Mouse (Mus musculus) olfactory bulb, adult 2 months (tissue): ENCODE measurements around the gene Gm42372. TPM values are rescaled to one million over a fixed set of nuclear protein-coding genes. Genes with fewer than 3 reads are reported as not detected.
A peak's percentile ranks its signal among the peaks of the same experiment; 100 is the strongest.

Experiments used
- H3K27ac ChIP-seq: fragments of 200-500 bp; 2 replicates; pipeline ENCODE4 v1.5.1; 2012; ENCODE audit warnings: low read depth, low read length; ENCODE audit not compliant: insufficient read depth
- H3K4me1 ChIP-seq: fragments of 200-500 bp; 2 replicates; pipeline ENCODE4 v1.6.1; 2012; ENCODE audit warnings: low read length; ENCODE audit not compliant: control insufficient read depth, insufficient read depth
- H3K4me3 ChIP-seq: fragments of 200-500 bp; 2 replicates; pipeline ENCODE4 v1.5.1; 2012; ENCODE audit warnings: mild to moderate bottlenecking, low read depth, low read length, moderate library complexity; ENCODE audit not compliant: insufficient read depth
- CTCF ChIP-seq: fragments of 200-500 bp; IDR thresholded peaks from 2 replicates; pipeline ENCODE4 v1.5.1; 2012; ENCODE audit warnings: low read depth, mild to moderate bottlenecking, low read length, moderate library complexity; ENCODE audit not compliant: insufficient read depth
- POLR2A ChIP-seq: fragments of 200-500 bp; IDR thresholded peaks from 2 replicates; pipeline ENCODE4 v1.6.1; 2012; ENCODE audit warnings: mild to moderate bottlenecking, low read depth, low read length, moderate library complexity; ENCODE audit not compliant: insufficient read depth
- WGBS: fragments of 180-500 bp; shearing (Covaris S2); methylation state at CpG from one replicate; pipeline ENCODE4 v1.1.7; 2018; 5-methylcytosine and 5-hydroxymethylcytosine counted together
- polyA plus RNA-seq: library from polyadenylated mRNA; stranded (reverse); fragments of >200 nt; gene quantifications from 2 replicates; pipeline ENCODE4 v1.2.4, GENCODE M21; 2012; ENCODE audit warnings: low replicate concordance; ENCODE audit not compliant: missing spikeins, insufficient read depth, insufficient read length

The Gm42372 gene
- polyA plus RNA-seq, 1 experiment = not detected

DNA sequence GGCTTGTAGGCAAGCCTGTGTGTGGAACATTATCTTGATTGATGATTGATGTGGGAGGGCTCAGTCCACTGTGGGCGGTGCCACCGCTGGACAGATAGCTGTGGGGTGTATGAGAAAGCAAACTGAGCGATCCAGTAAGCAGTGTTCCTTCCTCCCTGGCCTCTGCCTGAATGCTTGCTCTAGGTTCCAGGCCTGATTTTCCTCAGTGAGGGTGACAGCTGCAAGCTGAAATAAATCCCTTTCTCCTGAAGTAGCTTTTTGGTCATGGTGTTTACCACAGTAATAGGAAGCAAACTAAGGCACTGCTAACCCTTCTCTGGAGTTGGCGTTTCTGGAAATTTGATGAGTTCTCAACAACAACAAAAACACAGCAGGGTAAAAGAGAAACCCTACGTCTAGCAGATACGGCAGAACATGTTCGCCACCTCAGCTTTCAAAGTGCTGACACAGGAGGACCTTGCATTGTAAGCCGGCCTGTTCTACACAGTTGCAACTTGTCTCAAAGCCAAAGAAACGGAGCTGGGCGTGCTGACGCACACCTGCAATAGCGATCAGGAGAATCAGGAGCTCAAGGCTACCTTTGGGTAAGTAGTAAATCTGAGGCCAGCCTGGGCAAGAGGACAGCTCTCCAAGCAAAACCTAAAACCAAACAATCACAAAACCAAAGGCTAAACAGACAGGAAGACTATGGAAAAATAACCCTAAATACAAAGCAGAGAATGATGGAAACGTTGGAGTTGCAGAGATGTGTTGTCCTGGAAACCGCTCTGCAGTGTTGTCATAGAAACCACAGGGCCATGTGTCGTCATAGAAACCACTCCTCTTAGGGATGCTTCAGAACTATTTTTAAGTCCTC lies 26.2 kb upstream of the Gm42372 start:
- TF ChIP-seq POLR2A (no peak), CTCF (no peak)
- peak overlapping the region; percentile 95 for H3K27ac ChIP-seq
- H3K4me1 ChIP-seq = peaks cover 39% of the 10 kb centered on the region
- H3K4me3 ChIP-seq = no peak overlapping the region
- 27% methylated on average over 15 of the region's 15 CpGs for WGBS

DNA sequence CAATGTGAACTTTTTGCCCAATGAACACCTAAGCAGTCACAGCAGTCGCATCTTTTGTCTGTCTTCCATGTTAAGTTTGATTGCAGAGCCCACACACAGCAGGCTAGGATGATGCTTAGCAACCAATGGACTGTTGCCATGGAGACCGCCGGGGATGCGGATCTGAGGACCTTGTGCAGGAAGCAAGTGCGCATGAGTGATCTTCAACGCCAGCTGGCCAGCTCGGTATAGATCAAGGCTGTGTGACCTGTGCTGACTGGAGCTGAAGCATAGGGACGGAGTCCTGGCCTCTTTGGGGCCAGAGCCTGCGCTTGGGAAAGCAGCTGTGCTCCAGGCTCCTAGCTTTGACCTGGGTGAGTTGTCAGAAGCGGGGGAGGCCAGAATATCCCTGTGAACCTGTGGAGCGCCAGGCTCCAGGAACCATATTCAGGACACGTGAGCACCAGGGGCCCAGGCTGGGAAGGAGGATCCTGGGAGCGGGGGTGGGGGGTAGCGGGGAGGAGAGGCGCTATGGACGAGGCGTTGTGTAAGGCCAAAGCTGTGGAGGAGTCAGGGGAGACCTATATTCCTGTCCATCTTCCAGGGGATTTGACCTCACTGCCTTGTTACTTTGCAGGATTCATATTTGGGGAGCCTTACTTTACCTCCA lies 23.2 kb upstream of the Gm42372 start, which contains the start of gene Pnmal1:
Gene Pnmal1, plus strand, starts transcription at position 141 of the 649 bp plus-strand sequence.
- peak within 1 kb of the TSS; percentile 91 for H3K27ac ChIP-seq
- peaks cover 49% of the 10 kb centered on the region for H3K4me1 ChIP-seq
- H3K4me3 ChIP-seq = peak within 1 kb of the TSS; percentile 66
- no peak for TF ChIP-seq CTCF
- TF ChIP-seq POLR2A = peak; percentile 38; the same call in 1 of the 2 replicates
- 11% methylated on average over 17 of the region's 17 CpGs for WGBS

DNA sequence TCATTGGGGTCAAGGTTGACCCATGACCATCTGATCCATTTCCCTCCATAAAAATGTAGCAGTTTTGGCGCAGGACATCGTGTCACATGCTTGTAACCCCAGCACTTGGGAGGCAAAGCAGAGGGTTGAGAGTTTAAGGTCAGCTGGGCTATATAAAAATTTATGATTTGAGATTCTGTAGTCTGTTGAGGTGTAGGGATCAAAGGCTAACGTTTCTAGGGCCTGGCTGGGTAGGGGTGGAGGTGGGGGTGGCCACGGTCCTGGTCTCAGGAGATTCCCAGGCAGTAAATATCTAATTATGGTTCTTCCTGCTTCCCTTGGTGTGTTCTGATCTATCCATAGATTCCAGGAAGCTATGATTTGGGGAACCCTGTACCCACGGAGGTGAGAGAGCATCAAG lies 21.2 kb upstream of the Gm42372 start:
- peaks cover 42% of the 10 kb centered on the region for H3K4me1 ChIP-seq
- no peak overlapping the region for H3K27ac ChIP-seq
- WGBS = 73% methylated on average over 5 of the region's 5 CpGs
- no peak for TF ChIP-seq POLR2A
- no peak for TF ChIP-seq CTCF
- H3K4me3 ChIP-seq = peak overlapping the region; percentile 66; the same call in 1 of the 2 replicates

DNA sequence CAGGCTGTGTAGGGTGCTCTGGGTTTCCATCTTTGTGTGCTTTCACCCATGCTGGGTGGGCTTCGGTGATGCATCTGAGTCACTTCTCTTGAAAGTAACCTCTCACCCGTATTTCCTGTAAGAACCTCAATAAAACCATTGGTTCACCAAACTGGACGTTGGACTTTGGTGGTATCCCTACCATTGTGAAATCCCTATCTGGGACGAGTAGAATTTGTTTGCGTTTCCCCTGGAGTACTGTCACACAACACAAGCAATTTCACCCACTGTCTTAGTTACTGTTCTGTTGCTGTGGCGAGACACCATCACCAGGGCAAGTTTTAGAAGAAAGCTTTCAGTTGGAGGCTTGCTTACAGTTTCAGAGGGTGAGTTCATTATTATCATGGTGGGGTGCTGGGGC lies 14.5 kb upstream of the Gm42372 start:
- Histone ChIP-seq H3K4me1 (no peaks in the 10 kb centered on the region), H3K27ac (no peak overlapping the region), H3K4me3 (no peak overlapping the region)
- no peak for TF ChIP-seq POLR2A
- no peak for TF ChIP-seq CTCF
- 82% methylated on average over 6 of the region's 6 CpGs for WGBS

DNA sequence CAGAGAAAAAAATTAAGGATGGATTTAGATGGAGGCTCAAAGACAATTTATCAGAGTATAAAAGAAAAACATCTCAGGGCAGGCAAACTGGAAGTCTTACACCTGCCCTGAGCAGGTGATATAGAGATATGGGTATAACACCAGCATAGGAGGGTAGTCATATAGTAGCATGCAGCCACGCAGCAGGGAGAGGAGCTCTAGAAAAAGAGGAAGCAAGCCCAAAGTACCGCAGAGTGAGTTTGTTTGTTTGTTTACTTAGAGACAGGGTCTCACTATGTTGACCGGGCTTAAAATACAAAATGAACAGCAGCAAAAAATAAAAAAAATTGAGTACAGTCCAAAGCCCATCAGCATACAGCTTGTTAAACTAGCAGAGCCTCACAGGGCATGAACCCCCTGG lies 11.7 kb upstream of the Gm42372 start:
- Histone ChIP-seq H3K4me1 (no peaks in the 10 kb centered on the region), H3K27ac (no peak overlapping the region), H3K4me3 (no peak overlapping the region)
- WGBS = 94% methylated on average over 3 of the region's 3 CpGs
- TF ChIP-seq POLR2A = no peak

DNA sequence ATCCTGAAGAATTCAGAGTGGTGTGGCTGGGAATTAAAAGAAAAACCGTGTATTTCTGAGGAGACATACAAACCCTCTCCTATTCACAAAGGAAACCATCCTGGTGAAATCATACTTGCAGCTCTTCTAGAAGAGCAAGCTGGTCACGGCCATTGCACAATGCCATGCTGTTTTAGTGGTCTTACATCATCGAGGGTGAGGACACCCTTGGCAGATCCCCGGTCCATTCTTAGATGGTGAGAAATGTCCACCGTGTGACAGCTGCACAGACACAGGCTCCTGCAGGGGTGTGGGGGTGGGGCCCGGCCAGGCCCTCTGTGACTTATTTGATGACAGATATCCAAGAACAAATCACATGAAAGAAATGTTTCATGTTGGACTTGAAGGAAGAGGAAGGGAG lies 8.9 kb upstream of the Gm42372 start:
- no peak for TF ChIP-seq CTCF
- no peak for TF ChIP-seq POLR2A

DNA sequence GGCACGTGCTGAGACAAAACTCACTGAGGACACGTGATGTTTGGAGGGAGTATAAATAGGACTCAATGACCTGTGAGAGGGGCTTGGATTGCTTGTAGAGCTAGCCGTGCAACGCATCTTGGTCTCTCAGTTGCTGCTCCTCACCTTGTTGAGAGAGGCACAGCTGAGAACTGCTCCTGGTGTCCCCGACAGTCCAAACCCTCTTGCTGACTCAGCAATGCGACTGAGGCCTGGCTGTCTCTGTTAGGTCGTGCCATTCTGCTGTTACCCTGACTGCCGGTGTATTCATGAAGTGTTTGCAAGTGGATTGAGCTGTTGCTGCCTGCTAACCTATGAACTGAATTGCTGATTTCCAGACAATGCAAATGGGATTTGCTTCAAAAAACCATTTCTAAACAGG lies 6.6 kb upstream of the Gm42372 start:
- Histone ChIP-seq H3K4me3 (no peak overlapping the region), H3K4me1 (peaks cover 4% of the 10 kb centered on the region), H3K27ac (no peak overlapping the region)
- 71% methylated on average over 8 of the region's 8 CpGs for WGBS
- no peak for TF ChIP-seq CTCF
- TF ChIP-seq POLR2A = no peak

More for the DNA sequence above, 8.9 kb upstream of the Gm42372 start:
- Histone ChIP-seq H3K27ac (no peak overlapping the region), H3K4me1 (no peaks in the 10 kb centered on the region), H3K4me3 (no peak overlapping the region)
- WGBS = 59% methylated on average over 6 of the region's 6 CpGs

DNA sequence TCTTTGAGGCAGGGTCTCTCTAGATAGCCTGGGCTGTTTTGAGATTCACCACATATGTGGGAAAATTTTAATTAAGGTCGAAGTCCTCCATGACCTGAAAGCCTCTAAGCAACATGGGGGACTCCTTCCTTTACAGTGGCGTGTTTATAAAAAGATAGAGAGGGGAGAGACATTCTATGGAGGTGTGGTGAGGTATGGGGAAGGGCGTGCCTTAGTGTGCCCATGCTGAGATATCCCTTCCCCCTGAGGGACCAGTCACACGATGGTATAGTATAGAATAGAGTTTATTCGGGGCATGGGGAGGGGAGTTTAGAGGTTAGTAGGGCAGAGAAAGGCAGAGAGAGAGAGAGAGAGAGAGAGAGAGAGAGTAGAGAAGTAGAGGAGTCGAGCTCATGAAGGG lies 4.7 kb upstream of the Gm42372 start:
- WGBS = 82% methylated on average over 6 of the region's 6 CpGs
- TF ChIP-seq CTCF = no peak
- no peak for TF ChIP-seq POLR2A
- Histone ChIP-seq H3K4me1 (peaks cover 9% of the 10 kb centered on the region), H3K27ac (no peak overlapping the region), H3K4me3 (no peak overlapping the region)

DNA sequence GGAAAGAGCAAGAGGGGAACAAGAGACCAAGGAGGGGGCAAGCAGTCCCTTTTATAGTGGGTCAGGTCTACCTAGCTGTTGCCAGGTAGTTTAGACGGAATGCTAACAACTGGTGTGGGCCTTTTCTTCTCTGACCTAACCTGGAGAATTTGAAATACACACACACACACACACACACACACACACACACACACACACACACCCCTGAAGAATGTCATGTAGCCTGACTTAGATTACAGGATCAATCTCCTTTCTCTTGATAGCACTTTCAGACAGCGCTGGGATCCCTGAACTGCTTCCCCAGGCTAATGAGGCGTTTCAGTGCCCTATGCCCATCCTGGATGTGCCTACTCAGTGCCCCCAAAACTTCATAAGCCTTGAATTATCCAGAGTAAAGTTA lies 4.3 kb upstream of the Gm42372 start:
- Histone ChIP-seq H3K4me3 (no peak overlapping the region), H3K4me1 (peaks cover 9% of the 10 kb centered on the region), H3K27ac (no peak overlapping the region)
- 96% methylated on average over 3 of the region's 3 CpGs for WGBS
- TF ChIP-seq POLR2A = no peak
- TF ChIP-seq CTCF = no peak
